Mouse (Mus musculus) adipocyte (in vitro differentiated cells): ENCODE measurements at regions not wholly inside any gene's neighbourhood (a gene's known extent, or its start where the extent isn't known, plus 50 kb on each side); places are given as distances from the start of the nearest gene placed in this dataset.

ENCODE experiments used
- DNase-seq: peaks from one replicate; pipeline ENCODE4 v3.0.0-alpha.2; 2016; ENCODE audit warnings: low spot score

DNA sequence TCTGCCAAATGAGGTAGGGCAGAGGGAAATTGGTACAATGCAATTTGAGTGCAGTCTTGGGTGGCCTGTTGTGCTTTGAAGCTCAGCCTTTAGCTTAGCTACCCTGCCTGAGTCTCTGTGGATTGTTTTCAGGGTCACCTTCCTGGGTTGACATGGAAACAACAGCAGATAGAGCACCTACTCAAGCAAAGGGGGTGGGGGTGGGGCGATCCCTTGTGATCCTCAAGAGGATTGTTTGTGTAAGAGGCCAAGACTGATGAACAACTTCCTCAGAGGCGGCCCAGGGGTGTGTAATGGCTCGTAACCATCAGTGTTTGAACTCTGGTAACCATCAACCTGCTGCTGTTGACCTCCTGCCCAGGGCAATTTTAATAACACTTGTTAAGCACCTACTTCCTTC lies 187.8 kb upstream of the Tle4 start:
- no peak for DNase-seq

DNA sequence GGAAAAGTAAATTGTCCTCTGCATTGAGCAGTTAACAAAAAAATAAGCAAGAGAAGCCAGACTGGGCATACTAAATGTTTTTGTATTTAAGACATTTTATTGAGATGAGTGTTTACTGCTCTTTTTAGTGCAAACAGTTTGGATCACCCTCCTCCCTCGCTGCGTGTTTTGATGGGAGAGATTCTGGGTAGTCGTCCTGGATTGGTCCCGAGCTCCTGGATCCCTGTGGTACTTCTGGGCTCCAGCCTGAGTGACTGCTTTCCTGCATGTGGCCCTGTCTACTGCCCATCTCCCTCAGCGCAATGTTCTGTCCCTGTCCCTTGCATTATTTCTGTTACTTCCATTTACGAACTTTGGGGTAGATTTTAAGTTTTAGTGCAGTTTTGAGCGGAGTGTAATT lies 179.9 kb upstream of the Tle4 start:
- no peak for DNase-seq

DNA sequence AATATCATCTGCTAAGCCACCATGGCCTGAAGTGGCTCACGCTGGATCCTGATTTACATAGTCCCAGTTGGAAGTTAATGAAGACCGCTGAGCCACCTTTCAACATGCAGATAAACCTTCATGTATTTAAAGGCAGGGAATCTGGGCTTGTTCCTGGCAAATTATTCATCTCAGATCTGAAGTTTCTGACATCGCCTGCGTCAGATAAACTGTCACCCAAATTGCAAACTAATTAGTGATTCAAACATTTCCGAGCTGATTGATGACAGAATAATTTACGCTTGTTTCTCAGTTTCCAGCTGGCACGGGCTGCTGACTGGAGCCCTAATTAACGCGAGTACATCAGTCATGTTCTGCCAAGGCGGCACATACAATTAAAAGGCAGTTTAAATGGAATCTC lies 179.3 kb upstream of the Tle4 start:
- DNase-seq: no peak

DNA sequence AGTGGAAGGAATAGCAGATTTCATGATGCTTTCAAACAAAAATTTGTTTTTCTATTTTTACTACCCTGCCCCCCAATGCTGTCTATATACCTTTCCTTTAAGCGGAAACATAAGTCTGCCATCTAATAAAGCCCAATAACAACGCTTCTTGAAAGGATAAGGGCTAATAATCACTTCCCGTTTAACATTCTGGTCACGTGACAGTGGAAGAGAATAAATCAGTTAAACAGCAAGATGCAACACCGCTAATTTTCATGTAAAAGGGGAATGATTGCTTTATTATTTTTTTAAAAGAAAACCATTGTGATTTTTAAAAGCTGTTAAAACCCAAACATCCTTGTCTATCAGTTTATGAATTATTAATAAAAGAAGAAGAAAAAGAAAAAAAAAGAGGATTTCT lies 178.9 kb upstream of the Tle4 start:
- DNase-seq: no peak

DNA sequence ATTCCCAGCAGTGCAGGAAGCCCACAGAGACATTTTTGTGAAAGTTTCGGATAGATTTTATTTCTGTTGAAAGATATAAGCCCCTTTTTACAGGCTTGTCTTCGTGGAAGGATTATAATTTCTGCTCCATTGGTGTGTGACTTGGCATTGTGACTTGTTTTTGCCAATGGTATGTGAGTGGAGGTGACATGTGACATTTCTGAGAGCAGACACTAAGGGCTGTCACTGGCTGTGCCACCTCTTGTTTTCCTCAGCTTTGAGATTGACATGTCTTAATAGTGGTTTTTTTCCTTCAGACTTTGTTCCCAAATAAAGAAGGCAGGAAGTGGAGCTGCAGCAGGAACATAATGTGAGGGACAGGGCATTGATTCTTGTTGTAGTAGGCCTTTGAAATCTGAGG lies 174.9 kb upstream of the Tle4 start:
- no peak for DNase-seq

DNA sequence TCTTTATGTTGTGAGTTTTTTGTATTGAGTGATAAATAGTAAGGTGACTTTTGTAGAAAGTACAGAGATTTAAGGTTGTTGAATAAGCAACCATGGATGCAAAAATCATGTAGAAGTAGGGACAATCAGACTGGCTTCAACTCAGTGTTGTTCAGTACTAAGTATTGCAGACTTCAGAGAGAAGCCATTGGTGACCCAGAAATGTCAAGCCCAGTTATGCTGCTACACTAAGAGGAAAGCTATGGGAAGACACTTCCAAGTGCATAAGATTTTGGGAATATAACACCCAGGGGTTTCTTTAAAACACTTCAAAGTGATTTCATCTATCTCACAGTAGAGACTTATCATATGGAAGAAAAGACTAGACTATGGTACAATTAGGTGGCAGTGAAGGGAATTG lies 154.8 kb upstream of the Tle4 start:
- DNase-seq: no peak

DNA sequence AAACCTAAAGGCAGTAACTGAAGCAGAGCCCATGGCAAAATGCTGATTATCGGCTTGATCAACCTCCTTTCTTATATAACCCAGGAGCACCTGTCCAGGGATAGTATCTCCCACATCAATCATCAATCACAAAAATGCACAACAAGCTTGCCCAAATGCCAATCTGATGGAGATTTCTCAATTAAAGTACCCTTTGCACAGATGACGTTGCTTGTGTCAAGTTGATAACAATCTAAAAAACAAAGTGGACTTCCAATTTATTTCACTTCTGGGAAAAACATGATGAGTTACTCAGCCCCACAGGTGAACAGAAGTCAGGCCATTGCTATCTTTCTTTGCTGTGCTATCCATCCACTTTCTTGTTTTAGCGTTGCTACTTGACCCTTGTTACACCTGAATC lies 144.5 kb upstream of the Tle4 start:
- no peak for DNase-seq

DNA sequence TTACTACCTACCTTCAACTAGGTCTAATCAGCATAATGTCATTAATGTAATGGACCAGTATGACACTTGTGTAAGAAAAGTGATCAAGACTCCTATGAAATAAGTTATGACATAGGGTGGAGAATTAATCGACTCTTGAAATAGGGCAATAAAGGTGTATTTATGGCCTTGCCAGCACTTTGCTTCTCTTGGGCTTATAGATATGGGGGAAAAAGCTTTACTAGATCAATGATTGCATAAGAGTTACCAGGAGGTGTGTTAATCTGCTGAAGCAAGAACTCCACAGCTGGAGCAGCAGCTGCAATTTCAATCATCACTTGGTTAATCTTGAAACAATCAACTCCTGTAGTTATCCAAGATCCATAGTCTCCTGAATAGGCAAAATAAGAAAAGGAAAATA lies 143.1 kb upstream of the Tle4 start:
- DNase-seq: no peak

DNA sequence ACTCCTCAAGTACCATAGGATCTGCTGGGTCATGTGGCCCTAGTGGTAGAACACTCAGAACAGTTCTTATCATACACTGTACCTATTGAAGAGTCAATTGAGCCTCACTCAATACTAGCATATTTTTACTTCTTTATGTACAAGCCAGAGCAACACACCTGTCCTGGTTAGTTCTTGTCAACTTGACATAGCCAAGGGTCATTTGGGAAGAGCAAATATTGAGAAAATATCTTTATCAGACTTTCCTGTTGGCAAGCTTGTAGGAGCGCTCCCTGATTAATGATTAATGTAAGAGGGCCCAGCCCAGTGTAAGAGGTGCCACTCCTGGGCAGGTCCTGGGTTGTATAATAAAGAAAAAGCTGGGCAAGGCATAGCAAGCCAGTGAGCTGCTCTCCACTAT lies 142.3 kb upstream of the Tle4 start:
- no peak for DNase-seq

DNA sequence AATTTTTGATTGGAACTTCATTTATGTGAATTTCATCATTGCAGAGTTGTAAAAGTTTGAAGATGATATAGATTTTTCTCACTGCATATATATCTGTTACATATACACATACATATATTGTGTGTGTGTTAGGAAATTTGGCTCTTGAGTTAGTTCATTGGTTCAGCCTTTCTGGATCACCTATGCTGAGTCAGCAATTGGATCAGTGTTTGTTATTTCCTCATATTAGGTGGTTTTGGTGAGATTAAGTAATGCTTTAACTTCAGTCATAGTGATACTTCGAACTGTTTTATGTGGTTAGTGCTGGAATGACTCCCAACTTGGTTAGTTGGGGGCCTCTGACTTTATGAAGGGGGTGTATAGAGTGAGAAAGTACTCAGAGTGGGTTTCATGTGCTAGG lies 138.7 kb upstream of the Tle4 start:
- DNase-seq: no peak

DNA sequence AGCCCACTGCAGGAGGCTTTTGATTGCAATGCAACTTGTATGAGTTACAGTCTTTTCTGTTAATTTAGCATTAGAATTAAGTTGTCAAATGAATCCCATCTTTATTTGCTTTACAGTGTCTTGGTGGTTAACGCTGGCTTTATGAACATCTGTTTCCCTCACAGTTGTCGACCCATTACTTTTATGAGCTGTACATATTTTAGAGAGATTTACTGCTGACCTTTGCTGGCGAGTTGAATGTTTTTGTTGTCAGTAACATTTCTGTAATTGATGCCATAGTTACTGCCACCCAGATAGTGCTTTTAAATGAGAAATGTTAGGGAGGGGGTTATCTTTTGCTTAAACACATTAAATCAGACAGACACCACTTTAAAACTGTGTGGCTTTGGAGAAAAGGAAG lies 127.5 kb upstream of the Tle4 start:
- no peak for DNase-seq

DNA sequence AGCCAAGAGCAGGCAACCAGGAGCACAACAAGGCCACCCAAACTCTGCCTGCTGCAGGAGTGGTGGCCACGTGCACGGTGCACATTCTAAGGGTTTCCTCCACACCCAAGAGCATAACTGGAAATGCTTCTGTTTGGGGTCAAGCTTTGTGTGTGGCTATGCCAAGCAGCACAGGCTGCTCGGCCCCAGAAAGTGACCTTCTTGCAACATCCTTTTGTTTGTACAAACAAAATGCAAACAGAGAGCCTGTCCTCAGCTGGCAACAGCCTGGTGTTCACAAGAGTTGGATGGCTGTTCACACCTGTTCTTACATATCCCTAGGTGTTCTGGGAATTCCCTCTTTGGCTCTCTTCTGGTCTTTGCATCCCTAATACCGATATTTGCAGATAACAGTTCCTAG lies 126.8 kb upstream of the Tle4 start:
- DNase-seq: no peak

DNA sequence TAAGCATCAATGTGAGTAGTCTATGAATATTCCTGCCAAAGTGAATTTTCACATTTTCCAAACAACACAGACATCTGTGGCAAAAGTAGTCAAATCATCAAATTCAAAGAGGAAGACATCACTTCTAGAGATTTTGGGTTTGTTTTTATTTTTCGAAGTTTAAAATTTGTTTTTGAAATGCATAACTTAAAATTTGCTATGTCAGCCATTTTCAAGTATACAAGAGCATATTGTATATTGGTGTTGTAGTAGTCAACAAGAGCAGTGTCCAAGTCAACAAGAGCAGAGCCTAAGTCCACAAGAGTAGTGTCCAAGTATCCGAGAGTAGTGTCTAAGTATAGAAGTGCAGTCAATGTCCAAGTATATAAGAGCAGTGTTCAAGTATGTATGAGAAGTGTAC lies 107.9 kb upstream of the Tle4 start:
- DNase-seq: no peak

DNA sequence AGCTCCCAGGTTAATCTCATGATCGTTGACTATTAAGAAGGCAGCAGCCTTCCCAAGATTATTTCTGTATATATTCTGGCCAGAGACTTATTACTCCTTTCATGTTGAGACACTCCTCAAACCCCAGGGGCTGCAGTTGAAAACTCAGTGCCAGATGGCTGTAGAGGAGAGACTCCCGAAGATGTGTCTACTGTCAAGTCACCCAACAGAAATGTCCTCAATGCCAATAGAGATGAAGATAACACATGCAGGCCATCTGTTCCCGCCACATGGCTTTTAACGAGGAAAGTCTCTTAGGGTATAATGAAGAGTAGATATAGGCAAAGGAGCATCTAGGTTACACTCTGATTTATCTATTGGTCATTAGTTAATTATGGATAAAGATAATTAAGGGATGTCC lies 103.3 kb upstream of the Tle4 start:
- DNase-seq: no peak

DNA sequence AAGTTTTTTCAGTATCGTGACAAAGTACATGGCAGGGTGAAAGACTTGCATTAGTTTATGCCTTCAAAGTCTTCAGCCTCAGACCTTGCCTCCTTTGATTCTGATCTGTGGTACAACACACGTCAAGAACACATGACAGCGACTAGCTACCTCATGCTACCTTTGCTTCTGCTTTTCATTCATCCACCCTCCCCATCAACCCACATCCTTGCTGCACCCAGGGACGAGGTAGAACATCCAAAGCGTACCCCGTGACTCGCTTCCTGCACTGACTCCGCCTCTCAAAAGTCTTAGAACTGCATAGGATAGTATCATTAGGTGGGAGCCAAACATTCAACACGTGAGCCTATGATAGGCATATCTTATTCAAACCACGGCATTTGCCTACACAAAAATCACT lies 97.5 kb upstream of the Tle4 start:
- no peak for DNase-seq

DNA sequence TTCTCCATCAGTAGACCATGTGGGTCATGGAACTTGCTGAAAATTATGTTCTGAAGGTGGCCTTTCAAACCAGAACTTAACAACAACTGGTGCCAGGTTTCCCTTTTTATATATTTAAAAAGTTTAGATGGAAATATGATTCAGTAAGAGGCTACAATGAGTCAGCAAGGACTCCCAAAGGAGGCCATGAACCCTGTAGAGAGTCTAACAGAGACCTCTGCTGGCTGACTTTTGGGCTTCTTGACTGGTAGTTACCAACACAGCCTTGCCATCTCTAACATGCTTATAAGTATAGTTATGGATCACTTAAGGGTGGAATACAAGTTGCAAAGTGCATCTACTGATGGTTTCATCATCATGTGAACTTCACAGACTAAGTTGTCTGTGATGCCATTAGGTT lies 94.3 kb upstream of the Tle4 start:
- DNase-seq: peak; percentile 16

DNA sequence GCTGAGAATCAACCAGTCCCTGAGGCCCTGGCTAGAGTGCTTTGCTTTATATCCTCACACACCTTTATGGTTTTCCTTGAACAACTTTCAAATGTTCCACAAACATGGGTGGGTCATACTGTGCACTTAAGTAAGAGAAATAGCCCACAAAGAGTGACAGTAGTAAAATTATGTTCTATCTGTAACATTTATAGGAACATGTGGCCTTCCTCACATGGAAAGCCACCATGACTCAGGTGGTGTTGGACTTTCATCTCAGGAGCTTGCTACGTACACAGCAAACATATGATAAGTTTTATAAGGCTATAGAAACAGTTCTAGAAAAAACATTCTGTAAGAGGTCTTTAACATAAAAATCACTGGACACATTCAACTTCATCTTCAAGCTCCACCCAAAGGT lies 87.8 kb upstream of the Tle4 start:
- no peak for DNase-seq

DNA sequence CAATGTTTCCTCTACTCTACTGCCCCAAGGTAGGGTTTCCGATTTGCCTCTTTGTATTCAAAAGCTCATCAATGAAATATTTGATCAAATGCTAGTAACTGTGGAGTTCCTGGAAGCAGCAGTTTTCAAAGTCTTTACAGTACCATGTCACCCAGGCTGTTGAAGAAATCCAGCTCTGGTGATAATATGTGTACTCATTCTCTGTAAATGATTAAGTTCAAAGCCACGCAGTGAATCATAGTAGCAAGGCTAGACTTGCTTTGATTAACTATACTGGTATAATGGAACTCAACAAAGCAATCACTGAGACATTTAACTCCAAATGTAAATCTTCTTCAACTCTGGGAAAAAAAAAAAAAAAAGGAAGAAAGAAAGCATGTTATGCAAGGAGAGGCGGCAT lies 86.8 kb upstream of the Tle4 start:
- DNase-seq: no peak

DNA sequence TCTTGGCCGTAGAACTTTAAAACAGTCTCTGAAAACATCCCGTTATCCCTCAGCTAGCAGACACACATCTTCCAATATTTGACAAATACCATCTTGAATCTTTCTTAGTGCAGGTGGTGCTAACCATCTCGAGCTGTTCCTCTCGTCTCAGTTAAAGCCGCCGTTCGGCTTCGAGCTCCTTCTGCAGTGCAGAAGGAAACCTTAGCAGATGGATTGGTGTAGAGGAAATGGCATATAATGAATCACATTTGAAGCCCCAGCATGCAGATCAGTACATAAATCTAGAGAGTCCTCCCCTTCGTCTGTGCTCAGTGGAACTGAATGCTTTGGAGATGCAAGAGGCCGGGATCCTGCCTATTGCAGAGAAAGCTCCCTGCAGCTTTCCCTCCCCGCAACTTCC lies 83.5 kb upstream of the Tle4 start:
- no peak for DNase-seq

DNA sequence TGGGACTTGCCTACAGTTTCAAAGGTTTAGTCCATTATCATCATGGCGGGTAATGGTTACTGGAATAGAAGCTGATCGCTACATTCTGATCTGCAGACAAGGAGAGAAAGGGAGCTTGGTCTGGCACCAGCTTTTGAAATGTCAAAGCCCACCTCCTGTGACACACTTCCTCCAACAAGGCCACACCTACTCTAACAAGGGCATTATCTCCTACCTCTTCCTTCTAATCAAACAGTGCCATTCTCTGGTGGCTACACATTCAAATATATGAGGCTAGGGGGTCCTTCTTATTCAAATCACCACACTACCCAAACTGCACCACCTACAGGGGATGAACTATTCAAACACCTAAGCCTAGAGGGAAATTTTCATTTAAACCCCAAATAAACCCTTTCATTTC lies 81.9 kb upstream of the Tle4 start:
- no peak for DNase-seq

DNA sequence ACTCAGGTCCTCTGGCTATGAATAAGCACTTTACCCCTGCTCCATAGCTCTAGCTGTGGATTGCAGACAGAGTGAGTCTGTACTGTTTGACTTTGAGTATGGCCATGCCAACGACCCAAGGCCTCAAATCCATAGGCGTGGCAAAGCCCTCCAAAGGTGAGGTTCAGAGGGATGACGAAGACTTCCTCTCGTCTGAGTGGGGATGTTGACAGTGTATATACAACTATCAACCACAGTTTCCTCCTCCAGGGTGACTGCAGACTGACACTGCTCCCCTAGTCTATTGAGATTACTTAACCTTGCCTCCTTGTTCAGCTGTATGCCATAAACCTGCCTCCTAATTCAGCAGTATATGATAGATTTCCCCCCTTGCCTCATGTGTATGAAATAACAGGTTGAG lies 80.7 kb upstream of the Tle4 start:
- no peak for DNase-seq

DNA sequence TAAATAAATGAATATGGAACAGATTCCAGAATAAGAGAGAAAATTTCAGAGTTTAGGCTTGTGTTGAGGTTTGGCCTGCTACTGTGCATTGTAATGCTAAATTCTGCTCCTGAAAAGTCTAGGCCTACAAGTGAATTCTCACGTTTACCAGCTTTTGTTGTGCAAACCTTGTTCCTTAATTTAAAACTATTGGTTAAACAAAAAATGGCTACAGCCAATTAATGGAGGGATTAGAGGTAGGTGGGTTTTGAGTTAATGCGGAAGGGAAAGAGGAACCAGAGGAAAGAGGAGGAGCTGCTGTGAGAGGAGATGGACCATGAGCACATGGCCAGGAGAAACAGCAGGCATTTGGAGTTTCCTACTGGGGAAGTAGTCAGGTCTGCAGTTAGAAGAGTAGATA lies 79.1 kb upstream of the Tle4 start:
- DNase-seq: no peak

DNA sequence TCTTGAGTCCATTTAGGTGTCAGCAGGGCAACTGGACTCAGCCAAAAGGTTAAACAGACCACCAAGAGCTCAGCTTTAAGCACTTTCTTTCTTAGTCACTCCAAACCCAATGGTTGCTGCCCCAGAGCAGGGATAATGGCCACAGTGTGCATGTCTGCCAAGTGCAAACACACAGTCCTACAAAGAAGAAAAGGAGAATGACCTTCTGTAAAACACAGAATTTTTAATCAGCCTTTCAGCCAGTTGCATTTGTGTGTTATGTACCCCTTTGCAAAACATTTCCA lies 72.9 kb upstream of the Tle4 start:
- no peak for DNase-seq

DNA sequence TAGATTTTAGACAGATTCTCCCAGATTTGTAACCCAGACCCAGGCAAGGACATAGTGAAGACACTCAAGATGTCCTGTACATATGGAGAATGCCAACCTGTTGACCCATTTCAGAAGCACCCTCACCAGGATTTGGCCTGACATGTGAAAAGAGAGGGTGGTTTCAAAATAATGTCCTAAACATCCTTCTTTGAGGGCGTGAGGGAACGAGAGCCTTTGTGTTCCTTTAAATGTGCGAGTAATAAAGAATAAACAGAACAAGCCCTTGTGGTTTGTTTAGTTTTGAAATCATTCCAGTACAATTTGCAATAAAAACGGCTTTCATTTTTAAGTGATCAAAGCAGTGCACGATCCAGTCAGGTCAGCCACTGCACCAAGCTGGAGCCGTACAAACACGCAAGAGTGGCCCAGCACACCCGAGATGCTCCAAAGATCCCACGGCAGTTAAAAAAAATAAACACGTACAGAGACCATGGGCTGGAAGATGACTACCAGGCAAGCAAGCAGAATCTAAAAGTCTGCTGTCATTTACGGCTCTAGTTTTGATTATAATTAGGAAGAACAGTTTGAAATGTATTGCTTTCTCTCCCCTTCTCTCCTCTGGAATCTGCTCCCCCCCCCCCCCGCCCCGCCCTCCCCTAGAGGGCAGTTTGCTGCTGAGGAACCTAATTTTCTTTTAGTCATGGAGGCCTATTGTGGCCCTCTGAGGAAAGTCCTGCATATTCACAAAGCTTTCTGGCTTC lies 72.4 kb upstream of the Tle4 start:
- no peak for DNase-seq

DNA sequence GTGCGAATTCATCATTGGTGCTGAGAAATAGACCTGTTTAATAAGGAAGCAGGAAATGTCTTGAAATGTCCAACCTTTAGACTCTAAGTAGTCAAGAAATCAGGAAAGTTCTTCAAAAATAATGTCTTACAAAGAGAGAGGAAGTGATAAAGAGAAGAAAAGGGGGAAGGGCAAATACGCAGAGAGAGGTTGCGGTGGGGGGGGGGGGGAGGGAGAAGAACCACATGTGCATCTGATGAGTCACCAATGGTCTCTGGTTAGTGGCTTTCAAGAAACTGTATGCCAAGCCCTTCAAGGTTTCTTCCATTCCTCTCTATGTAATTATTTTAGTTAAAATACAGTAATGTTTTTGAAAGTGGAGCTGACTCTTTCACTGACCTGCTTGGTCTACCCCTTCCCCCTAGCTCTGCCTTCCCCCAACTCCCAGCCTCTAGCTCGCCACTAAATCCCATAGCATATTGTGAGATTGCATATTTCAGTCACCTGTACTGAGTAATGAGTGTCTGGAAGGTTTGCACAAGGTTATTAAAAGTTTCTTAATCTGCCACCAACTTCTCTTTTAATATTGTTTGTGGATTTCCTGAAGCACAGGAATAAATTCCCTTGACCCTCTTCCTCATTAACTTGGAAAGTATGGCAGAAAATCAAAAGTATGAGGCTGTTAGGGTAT lies 70.8 kb upstream of the Tle4 start:
- DNase-seq: no peak
